Mouse (Mus musculus) MN1 (cell line): ENCODE results near the gene Sec23ip.
"Not testable (repeated sequence)": the region's sequence is repeated elsewhere in the genome, so short reads cannot be mapped to it uniquely, and the experiment has no call there.

Experiments used
- DNase-seq: peaks from one replicate; pipeline ENCODE4 v3.0.0-alpha.2; 2016; ENCODE audit warnings: low spot score

The Sec23ip gene

GRCm38 (mm10) chr7:128744684-128745485, at the start of gene Sec23ip:
TSS of gene Sec23ip (plus strand) at chr7:128744943.
- peak; percentile 99 for DNase-seq

GRCm38 (mm10) chr7:128699959-128700358, 44.8 kb upstream of the Sec23ip start:
- DNase-seq = not testable (repeated sequence)

DNA sequence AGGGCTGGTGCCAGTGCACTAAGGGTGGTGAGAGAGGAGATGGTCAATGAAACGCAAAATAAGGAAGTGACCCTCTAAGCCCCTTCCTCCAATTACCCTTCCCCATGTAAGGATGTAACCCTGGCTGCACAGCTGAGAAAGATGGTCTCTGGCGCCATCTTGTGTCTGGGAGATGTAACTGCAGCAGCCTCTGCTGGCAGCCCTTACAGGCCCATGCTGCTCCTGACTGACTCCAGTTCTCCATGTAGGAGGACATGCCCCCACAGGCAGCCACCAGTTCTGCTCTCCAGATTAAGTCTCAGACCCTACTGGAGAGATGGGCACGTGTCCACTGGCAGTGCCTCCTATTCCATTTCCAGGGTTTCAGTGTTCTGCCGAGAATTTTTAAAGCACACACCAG, 39.0 kb upstream of the Sec23ip start:
- peak; percentile 73 for DNase-seq

DNA sequence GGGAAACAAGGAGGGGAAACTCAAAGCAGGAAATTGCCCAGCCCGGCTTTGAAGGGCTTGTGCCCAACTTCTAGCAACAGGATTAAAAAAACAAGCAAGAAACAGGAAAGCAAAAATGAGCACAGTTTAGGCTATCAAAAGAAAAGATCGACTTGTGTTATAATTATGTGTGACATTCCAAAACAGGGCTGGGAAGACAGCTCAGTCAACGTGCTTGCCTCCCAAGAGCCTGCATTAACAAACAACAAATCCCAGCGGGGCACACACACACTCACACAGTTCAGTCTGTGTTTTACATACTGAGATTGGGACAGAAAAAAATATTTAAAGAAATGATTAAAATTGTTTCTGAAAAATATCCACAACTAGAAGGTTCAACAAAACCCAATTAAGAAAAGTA, 26.8 kb upstream of the Sec23ip start:
- DNase-seq = no peak

- DNase-seq = peak; percentile 72
Observed at GRCm38 (mm10) chr7:128724761-128725160, 20.0 kb upstream of the Sec23ip start.

GRCm38 (mm10) chr7:128725189-128725588, 19.6 kb upstream of the Sec23ip start:
- no peak for DNase-seq

DNA sequence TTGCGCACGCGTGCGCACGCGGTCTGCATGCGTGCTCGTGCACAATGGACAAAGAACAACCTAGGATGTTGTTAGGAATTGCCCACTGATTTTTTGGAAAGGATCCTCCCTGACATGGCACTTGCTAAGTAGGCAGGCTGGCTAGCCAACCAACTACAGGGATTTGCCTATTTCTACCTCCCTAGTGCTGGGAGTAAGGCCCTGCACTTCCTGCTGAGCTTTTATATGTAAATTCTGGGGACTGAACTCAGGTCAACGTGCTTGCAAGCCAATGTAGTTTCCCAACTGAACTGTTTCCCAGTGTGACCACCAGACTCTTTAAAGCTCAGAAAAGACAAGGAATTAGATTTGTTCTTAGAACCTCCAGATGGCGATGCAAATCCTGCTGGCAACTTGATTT, 17.7 kb upstream of the Sec23ip start:
- DNase-seq = no peak

GRCm38 (mm10) chr7:128727701-128728100, 17.0 kb upstream of the Sec23ip start:
- no peak for DNase-seq

- DNase-seq = no peak
Observed at GRCm38 (mm10) chr7:128728738-128729137, 16.0 kb upstream of the Sec23ip start.

DNA sequence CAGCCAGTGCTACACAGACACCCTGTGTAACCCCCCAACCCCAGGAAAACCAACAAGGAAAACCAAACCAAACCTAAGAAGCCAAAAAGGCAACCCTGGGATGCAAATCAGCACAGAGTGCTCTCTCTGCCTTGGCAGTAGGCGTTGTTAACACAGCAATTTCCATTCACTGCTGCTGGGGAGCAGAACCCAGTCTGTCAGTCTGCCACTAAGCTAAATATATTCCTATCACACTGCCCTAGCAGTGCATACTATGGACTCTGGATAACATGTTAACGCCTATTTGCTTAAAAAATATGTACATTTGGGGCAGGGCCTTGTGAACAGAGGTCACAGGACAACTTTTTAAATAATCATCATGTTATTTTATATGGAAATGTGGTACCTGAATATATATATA, 13.2 kb upstream of the Sec23ip start:
- DNase-seq = no peak

GRCm38 (mm10) chr7:128738041-128738440, 6.7 kb upstream of the Sec23ip start:
- DNase-seq = no peak

DNA sequence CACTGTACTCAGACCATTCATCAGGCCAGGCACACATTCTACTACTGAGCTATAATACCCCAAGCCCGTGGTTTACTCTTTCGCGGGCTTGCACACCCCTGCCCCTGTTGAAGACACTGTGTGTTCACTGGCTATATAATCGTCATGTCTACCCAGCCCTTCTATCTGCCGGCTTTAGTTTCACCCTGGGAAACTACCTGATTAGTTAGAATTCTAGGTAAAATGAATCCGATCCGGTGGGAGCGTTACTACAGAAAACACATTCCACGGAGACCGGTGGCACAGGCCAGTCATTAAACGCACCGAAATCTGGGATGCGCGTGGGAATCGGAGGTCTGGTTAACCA, 5.7 kb upstream of the Sec23ip start:
- no peak for DNase-seq

DNA sequence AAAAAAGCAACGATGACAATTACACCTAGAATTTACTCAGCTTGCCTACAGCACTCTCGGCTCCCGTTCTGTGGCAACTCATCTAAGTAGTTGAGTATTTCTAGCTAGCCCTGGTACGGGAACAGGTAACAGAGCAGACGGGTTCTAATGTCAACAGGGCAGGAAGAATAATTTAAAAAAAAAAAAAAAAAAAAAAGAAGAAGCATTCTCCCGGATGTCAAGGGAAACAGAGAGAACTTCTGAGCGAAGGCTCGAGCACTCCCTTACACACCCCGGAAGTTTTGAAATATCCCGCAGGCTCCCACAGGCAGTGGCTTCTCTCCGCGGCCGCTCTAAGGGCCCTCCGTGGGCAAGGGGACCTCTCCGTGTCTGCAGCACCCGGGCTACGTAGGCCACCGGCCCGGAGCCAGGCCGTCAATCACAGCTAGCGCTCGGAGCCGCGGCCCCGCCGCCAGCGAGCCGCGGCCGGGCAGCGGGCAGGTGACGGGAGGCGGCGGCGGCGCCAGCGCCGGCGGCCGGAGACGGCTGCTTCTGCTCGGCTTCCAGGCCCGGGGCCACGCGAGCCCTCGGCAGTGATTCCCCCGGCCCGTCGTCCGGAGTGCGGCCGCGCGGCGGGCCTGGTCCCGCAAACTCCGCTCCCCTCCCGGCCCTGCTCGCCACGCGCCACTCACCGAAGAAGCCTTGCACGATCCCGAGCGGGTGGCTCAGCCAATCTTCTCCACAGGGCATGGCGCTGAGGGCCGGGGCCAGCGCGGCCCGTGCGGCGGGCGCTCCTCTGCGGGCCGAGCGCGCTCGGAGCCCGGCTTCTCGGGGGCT, 5.1 kb upstream of the Sec23ip start:
- peak; percentile 17 for DNase-seq

DNA sequence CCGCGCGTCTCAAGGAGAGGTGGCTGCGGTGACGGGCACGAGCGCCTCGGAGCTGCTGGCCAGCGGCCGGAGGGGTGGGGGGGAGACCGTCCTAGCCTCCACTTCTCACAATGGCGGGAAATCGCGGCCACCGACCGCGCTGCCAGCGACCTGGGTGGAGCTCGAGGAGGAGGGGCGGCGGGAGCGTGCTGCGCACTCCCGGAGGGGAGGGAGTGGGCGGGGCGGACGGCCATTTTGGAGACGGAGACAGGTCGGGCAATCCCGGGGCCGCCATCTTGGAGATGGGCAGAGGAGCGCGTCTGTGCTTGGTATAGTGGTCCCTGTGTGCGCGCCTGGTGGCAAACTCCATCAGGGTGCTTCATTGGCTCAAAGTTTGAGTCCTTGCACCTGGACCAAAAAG, 4.4 kb upstream of the Sec23ip start, which contains the start of gene Mcmbp:
Mcmbp (minus strand) TSS at position 162 of the 400 bp plus-strand sequence.
- DNase-seq = peak; percentile 94

GRCm38 (mm10) chr7:128743898-128744297, 845 bp upstream of the Sec23ip start:
- peak; percentile 16 for DNase-seq

DNA sequence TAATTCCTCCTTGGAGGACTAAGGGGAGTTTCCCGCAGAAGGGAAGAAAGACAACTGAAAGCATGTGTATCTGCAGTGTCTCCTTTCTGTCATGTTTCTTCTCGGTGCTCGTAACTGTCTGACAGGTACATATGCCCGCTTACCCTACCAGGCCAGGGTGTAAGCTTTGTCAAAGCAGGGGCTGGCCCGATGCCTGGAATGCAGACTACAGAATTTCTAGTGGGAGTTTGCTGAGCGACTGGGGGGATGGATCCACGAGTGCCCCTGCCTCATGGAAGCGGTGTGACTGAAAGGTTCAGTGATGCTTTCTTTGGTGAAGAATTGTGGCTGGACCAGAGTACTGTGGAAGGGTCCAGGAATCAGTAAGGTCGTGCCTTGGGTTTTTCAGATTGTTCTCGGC, 1.4 kb downstream of the Sec23ip start:
- no peak for DNase-seq

- DNase-seq = peak; percentile 76
Observed at GRCm38 (mm10) chr7:128748758-128749157, 4.0 kb downstream of the Sec23ip start.

- DNase-seq = no peak
Observed at GRCm38 (mm10) chr7:128750296-128750695, 5.6 kb downstream of the Sec23ip start.

GRCm38 (mm10) chr7:128752012-128752411, 7.3 kb downstream of the Sec23ip start:
- no peak for DNase-seq

- no peak for DNase-seq
Observed at GRCm38 (mm10) chr7:128755396-128755795, 10.7 kb downstream of the Sec23ip start.

- no peak for DNase-seq
Observed at GRCm38 (mm10) chr7:128758948-128759347, 14.2 kb downstream of the Sec23ip start.

DNA sequence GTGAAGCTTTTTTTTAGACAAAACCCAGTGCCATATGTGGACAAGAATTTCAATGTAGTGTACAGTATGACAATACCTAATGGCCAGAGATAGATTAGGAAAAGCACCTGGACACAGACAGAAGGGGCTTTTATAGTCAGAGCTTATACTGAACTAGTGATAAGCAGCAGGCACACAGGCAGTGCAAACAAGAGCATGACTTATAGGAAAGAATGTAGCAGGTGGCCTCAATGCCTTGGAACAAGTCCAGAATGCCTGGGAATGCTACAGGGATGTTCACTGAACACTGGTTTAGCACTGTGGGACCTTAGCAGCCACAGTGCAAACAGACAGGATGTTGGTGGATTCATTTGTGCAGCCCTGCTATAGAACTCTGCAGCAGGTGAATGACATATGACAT, 22.0 kb downstream of the Sec23ip start:
- DNase-seq = peak; percentile 24

- no peak for DNase-seq
Observed at GRCm38 (mm10) chr7:128777201-128777600, 32.5 kb downstream of the Sec23ip start.
